Mouse (Mus musculus) olfactory bulb, adult 2 months (tissue): Measurements from ENCODE around the gene Pde10a. TPM values are rescaled to one million over a fixed set of nuclear protein-coding genes. Genes with fewer than 3 reads are reported as not detected.
"Not testable (repeated sequence)": the region's sequence is repeated elsewhere in the genome, so short reads cannot be mapped to it uniquely, and the experiment has no call there.

ENCODE experiments used
- H3K27ac ChIP-seq: fragments of 200-500 bp; 2 replicates; pipeline ENCODE4 v1.5.1; 2012; ENCODE audit warnings: low read depth, low read length; ENCODE audit not compliant: insufficient read depth
- H3K4me1 ChIP-seq: fragments of 200-500 bp; 2 replicates; pipeline ENCODE4 v1.6.1; 2012; ENCODE audit warnings: low read length; ENCODE audit not compliant: control insufficient read depth, insufficient read depth
- H3K4me3 ChIP-seq: fragments of 200-500 bp; 2 replicates; pipeline ENCODE4 v1.5.1; 2012; ENCODE audit warnings: mild to moderate bottlenecking, low read depth, low read length, moderate library complexity; ENCODE audit not compliant: insufficient read depth
- CTCF ChIP-seq: fragments of 200-500 bp; IDR thresholded peaks from 2 replicates; pipeline ENCODE4 v1.5.1; 2012; ENCODE audit warnings: low read depth, mild to moderate bottlenecking, low read length, moderate library complexity; ENCODE audit not compliant: insufficient read depth
- POLR2A ChIP-seq: fragments of 200-500 bp; IDR thresholded peaks from 2 replicates; pipeline ENCODE4 v1.6.1; 2012; ENCODE audit warnings: mild to moderate bottlenecking, low read depth, low read length, moderate library complexity; ENCODE audit not compliant: insufficient read depth
- WGBS: fragments of 180-500 bp; shearing (Covaris S2); methylation state at CpG from one replicate; pipeline ENCODE4 v1.1.7; 2018; 5-methylcytosine and 5-hydroxymethylcytosine counted together
- polyA plus RNA-seq: library from polyadenylated mRNA; stranded (reverse); fragments of >200 nt; gene quantifications from 2 replicates; pipeline ENCODE4 v1.2.4, GENCODE M21; 2012; ENCODE audit warnings: low replicate concordance; ENCODE audit not compliant: missing spikeins, insufficient read depth, insufficient read length

Pde10a gene
- polyA plus RNA-seq, 1 experiment = not detected

DNA sequence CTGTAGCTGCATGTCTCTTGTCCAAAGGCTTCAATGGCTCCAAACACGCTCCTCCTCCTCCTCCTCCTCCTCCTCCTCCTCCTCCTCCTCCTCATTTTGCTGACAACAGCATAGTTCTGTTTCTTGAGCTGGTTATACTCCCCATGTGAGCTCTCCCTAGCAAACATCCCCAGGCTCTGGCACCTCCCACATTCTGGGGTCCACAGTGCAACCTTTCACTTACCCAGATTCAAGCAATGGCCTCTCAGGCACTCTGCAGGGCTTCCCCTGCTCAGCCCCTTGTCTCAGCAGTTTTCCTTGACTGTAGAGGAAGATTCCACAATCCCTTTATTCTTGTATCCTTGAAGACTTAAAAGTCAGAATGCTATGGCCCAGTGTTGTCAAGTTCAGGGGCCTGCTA, 173.1 kb downstream of the Pde10a start:
- TF ChIP-seq POLR2A (no peak), CTCF (no peak)
- H3K4me3 ChIP-seq = no peak overlapping the region
- no peaks in the 10 kb centered on the region for H3K4me1 ChIP-seq
- H3K27ac ChIP-seq = no peak overlapping the region
- WGBS = 100% methylated on average over 1 of the region's 1 CpGs

DNA sequence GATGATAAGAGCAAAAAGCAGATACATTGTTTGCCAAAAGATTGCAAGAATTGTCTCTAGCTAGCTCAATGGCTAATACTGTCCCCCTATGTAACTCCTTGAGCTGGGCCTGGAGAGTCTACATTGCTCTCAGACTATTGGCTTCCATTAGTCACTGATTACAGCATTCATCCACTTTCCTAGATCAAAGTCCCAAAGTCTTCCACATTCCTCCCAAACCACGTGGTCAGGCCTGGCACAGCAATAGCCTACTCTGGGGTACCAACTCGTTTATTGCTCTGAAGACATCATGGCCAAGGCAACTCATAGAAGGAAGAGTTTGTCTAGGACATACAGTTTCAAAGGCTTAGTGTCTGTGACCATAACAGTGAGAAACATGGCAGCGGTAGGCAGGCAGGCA, 173.6 kb downstream of the Pde10a start:
- TF ChIP-seq POLR2A (no peak), CTCF (no peak)

DNA sequence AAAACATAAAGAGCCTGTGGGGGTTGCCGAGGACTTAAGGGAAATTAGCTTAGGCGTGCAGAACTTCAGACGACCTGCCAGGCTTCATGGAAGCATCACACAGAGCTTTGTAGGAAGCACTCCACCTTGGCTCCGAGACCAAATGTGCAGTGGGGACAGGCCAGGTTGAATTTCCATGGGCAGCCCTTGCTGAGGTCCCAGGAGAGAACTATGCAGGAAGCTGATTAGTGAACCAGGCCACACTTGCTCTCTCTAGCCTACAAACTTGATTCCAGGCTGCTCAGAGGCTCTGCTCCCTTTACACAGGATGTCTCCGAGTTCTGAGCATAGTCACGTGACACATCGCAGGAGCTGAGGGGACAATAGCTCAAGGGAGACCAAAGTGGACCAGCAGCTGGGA, 175.9 kb downstream of the Pde10a start:
- H3K27ac ChIP-seq = no peak overlapping the region
- H3K4me1 ChIP-seq = no peaks in the 10 kb centered on the region
- no peak for TF ChIP-seq CTCF
- no peak for TF ChIP-seq POLR2A

More for the DNA sequence above, 173.6 kb downstream of the Pde10a start:
- no peak overlapping the region for H3K27ac ChIP-seq
- H3K4me1 ChIP-seq = no peaks in the 10 kb centered on the region
- no peak overlapping the region for H3K4me3 ChIP-seq
- 78% methylated on average over 3 of the region's 3 CpGs for WGBS

DNA sequence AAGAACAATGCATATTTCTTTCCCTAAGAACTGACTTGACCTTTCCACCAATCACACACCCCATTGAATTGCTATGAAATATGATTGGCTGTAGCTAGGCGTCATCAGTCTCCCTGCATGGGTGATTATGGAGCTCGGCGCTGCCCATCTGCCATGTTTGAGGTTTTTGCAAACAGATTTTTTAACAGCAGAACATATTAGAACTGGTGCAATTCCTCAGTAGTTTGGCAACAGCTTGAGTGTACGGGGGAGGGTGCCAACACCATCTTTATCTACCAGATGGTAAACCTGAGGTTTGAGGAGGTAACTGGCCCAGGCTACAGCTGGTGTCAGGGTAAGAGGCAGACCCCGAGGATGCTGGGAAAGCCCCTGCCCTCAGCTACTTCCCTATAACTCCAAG, 177.3 kb downstream of the Pde10a start:
- Histone ChIP-seq H3K27ac (no peak overlapping the region), H3K4me1 (no peaks in the 10 kb centered on the region), H3K4me3 (no peak overlapping the region)
- WGBS = 94% methylated on average over 5 of the region's 5 CpGs
- TF ChIP-seq CTCF (no peak), POLR2A (no peak)

More for the DNA sequence above, 175.9 kb downstream of the Pde10a start:
- no peak overlapping the region for H3K4me3 ChIP-seq
- 75% methylated on average over 7 of the region's 7 CpGs for WGBS

DNA sequence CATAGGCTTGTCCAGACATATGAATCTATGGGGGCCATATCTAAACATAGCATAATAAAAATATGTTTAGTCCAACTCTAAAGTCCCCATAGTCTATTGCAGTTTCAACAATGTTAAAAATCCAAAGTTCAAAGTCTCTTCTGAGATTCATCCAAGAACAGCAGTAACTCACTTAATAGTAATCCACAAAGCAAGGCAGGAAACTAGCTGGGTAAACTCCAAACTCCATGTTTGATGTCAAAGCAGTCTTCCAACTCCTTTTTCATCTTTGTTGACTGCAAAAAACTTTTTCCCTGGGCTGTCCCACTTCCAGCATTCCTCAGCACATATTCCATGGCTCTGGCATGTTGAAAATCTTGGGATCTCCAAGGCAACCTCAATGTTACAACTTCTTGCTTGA, 182.8 kb downstream of the Pde10a start:
- Histone ChIP-seq H3K27ac (no peak overlapping the region), H3K4me1 (no peaks in the 10 kb centered on the region), H3K4me3 (no peak overlapping the region)
- TF ChIP-seq CTCF (no peak), POLR2A (no peak)

DNA sequence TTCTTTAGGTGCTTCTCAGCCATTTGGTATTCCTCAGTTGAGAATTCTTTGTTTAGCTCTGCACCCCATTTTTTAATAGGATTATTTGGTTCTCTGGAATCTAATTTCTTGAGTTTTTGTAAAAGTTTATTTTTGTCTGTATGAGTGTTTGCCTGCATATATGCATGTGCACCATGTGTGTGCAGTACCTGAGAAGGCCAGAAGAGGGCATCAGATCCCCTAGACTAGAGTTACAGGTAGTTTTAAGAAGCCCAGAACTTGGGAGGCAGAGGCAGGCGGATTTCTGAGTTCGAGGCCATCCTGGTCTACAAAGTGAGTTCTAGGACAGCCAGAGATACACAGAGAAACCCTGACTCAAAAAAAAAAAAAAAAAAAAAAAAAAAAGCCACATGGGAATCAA, 187.6 kb downstream of the Pde10a start:
- WGBS = 94% methylated on average over 2 of the region's 2 CpGs

DNA sequence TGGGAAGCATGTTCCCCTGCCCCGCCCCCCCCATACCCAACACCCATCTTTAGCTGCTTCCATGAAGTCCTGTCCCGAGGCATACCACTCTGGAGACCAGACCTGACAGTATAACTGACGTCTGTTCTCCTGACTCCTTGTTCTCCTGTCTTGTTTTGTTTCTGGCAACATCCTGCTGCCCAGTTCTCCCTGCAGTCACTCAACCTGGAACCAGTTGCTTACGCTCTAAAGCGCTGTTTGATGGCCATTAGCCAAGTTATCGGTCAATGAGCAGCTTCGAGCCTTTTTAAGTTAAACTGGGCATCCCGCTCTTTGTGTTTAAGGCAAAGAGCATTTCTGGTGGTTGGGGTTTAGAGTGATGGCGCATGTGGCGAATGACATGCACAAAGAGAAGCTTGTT, 195.8 kb downstream of the Pde10a start:
- H3K4me1 ChIP-seq = no peaks in the 10 kb centered on the region
- H3K4me3 ChIP-seq = no peak overlapping the region
- H3K27ac ChIP-seq = no peak overlapping the region
- no peak for TF ChIP-seq POLR2A
- TF ChIP-seq CTCF = no peak
- WGBS = 55% methylated on average over 10 of the region's 10 CpGs

More for the DNA sequence above, 187.6 kb downstream of the Pde10a start:
- not testable (repeated sequence) for H3K4me1 ChIP-seq, H3K4me3 ChIP-seq, H3K27ac ChIP-seq

DNA sequence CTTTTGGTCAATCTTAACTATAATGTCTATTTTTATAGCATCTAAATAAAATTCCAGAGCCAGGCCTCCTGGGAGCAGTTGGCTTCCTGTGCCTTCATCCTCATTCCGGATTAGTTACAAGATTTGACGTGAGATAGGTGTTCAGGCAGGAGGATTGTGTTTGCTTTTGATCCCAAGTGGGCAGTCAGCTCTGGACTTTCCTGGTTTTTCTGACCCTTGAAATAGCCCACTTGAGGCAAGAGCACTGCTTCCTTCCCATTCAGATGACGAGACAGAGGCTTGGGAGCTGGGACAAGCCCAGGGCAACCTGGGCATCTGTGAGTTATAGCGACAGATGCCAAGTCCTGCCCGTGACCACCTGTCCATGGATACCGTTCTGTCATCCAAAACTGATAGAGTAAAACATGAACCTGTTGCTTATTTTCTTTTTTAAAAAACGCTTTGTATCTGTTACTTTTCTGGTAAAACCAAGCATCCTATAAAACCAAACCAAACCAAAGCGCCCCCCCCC, 199.3 kb downstream of the Pde10a start:
- Histone ChIP-seq H3K27ac (no peak overlapping the region), H3K4me3 (no peak overlapping the region), H3K4me1 (no peaks in the 10 kb centered on the region)
- TF ChIP-seq POLR2A (no peak), CTCF (no peak)
- 92% methylated on average over 8 of the region's 8 CpGs for WGBS

DNA sequence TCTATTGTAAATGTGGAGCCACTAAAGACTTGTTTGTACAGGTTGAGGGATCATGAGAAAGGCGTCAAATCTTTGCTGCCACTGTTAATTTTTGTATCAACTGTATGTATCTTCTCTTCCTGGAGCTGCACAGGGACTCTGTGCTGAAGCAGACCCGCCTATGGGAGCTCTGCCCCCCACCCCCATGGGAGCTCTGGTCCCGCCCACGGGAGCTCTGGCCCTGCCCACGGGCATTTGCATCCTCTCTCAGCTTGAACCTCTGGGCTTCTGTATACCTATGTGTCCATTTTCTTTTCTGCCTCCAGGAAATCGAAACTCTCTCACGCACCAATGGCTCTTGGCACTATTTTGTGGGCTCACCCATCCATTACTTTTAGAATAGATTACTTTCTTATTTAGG, 203.5 kb downstream of the Pde10a start:
- Histone ChIP-seq H3K27ac (no peak overlapping the region), H3K4me1 (no peaks in the 10 kb centered on the region), H3K4me3 (no peak overlapping the region)
- whole genome bisulfite sequencing = 53% methylated on average over 7 of the region's 7 CpGs
- TF ChIP-seq CTCF (no peak), POLR2A (no peak)

DNA sequence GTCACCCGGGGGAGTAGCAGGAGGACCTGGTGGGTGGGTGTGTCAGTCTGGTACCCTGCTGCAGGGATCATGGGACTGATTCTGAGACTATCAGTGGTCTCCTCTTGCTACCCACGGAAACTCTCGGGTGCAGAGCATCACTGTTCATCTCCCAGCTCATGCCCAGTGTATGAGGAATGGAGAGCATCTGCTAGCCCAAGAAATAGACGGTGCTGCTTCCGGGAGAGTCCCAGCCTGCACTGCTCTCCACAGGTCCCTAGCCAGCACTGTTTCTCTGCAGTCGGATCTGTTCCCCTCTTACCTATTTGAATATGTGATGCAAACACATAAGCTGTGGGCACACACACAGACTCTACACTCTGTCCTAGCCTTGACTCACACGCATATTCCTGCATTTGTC, 204.6 kb downstream of the Pde10a start:
- Histone ChIP-seq H3K4me1 (no peaks in the 10 kb centered on the region), H3K27ac (no peak overlapping the region), H3K4me3 (no peak overlapping the region)
- WGBS = 82% methylated on average over 7 of the region's 7 CpGs
- TF ChIP-seq POLR2A (no peak), CTCF (no peak)
